Mouse (Mus musculus): ENCODE measurements around the gene Anapc15. TPM values are rescaled to one million over a fixed set of nuclear protein-coding genes. Genes with fewer than 3 reads are reported as not detected.

The Anapc15 gene
- total RNA-seq, 2 experiments from 2014 or later: 17.3 to 26.6 TPM

DNA sequence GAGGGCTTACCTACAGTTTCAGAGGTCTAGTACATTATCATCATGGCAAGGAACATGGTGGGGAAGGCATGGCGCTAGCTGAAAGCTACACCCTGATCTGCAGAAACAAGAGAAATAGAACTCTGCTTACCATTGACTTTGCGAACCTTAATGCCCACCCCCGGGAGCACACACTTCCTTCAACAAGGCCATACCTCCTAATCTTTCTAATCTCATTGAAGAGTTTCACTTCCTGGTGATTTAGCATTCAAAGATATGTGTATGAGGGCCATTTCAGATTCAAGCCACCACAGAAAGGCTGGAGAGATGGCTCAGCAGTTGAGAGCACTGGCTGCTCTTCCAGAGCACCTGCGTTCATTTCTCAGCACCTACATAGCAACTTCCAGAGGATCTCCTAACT, 6.4 kb upstream of the Anapc15 start, which contains the start of gene Folr2:
Folr2 (minus strand) TSS at position 101 of the 400 bp plus-strand sequence.
- TF ChIP-seq CTCF (IDR thresholded peaks at IDR 0.05): no peak

DNA sequence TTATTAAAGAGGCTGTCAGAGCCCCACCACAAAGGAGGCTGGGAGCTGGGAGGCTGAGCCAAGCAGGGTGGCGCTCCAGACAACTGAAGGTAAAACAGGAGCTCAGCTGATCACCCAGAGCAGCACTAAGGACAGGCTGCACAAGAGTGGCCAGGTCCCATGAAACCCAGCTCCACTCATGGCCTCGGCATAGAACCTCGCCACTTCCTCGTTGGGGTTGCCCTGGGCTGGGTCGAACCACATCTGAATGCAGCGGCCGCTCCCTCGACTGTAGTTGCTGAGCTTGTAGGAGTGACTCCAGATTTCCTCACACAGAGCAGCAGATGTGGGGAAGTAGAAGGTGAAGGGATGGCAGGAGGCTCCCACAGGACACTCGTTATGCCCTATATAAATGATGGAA, 5.2 kb upstream of the Anapc15 start:
- no peak overlapping the region for H3K27ac ChIP-seq
- intact Hi-C loops (cut with DNase I): no loop called here
- no peak overlapping the region for H3K4me3 ChIP-seq
- TF ChIP-seq CTCF (IDR thresholded peaks at IDR 0.05): no peak
- DNase-seq: no peak

More for the DNA sequence above, 6.4 kb upstream of the Anapc15 start, which contains the start of gene Folr2:
- intact Hi-C loops (cut with DNase I): no loop called here
- no peak within 1 kb of the TSS for H3K27ac ChIP-seq
- H3K4me3 ChIP-seq: no peak within 1 kb of the TSS
- no peak for DNase-seq

DNA sequence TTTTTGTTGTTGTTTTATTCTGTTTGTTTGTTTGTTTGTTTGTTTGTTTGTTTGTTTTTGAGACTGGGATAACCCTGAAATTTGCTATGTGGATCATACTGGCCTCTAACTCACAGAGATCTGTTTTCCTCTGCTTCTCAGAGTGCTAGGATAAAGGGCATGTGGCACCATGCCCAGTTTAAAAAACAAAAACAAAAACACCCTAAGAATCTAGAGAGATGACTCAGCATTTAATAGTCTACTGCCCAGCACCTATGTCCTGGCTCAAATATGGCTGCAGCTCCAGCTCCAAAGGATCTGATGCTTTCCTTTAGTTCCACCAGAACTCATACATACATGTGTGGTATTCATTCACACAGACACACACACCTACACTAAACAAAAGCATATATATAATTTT, 2.5 kb upstream of the Anapc15 start:
- no peak for DNase-seq
- TF ChIP-seq CTCF (IDR thresholded peaks at IDR 0.05): no peak
- no peak overlapping the region for H3K27ac ChIP-seq
- H3K4me3 ChIP-seq: no peak overlapping the region
- intact Hi-C loops (cut with DNase I): no loop called here

DNA sequence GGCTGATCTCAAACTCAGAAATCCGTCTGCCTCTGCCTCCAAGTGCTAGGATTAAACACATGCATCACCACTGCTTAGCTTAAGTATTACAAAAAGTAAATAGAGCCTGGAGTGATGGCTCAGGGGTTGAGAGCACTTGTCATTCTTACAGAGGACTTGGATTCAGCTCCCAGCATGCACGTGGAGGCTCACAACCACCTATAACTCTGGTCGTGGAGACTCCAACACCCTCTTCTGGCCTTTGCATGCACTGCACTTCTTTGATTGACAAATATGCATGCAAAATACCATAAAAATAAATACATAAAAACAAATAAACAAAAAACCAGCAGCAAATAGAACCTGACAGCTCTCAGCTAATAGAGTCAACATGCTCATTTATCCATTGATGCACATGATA, 1.2 kb upstream of the Anapc15 start:
- Histone ChIP-seq H3K4me3 (no peak overlapping the region), H3K27ac (no peak overlapping the region)
- intact Hi-C loops (cut with DNase I): no loop called here
- no peak for DNase-seq
- TF ChIP-seq CTCF (IDR thresholded peaks at IDR 0.05): no peak

DNA sequence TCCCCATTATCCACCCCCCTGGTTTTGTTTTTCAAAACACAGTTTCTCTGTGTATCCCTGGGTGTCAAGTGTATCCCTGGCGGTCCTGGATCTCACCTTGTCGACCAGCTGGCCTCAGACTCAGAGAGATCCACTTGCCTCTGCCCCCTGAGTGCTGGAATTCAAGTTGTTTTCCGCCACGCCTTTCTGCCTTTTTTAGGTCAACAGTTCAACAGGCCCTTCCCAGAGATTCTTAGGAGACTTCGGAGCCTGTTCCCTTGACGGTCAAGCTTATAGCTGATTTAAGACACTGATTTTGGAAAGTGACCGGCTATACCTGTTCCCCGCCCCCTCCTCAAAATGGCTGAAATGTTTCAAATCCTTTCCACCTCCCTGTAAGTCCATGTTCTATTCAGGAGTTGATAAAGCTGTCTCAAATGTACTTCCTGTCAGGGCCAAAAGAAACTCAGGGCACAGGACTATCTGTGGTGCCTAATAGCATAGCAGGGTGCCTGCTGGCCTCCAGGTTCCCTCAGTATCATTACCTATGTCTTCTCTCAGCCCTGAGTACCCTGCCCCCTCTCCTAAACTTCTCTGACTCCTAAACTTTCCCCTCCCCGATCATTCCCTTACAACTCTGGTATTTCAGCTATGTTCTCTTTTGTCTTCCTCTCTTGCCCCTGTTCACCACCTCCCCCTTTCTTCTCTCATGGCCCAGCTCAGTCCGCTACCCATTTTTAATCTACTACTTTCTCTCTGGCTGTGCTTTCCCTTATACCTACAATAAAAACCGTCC, 3.2 kb downstream of the Anapc15 start:
- no peak for DNase-seq
- Histone ChIP-seq H3K27ac (no peak overlapping the region), H3K4me3 (no peak overlapping the region)
- no peak for TF ChIP-seq CTCF (IDR thresholded peaks at IDR 0.05)
- intact Hi-C loops (cut with DNase I): no loop called here

DNA sequence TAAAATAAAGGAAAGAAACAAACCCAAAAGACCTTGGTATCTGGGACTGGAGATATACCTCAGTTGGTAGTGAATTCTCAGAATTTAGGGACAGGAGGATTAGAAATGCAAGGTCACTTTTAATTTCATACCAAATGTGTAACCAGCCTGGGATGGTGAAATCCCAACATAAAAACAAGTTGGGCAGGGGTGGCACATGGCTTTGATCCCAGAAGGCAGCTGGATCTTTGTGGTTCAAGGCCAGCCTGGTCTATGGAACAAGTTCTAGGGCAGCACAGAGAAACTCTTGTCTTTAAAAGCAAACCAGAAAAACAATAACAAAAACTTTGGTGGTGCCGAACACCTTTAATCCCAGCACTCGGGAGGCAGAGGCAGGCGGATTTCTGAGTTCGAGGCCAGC, 4.0 kb downstream of the Anapc15 start:
- intact Hi-C loops (cut with DNase I): no loop called here
- no peak for TF ChIP-seq CTCF (IDR thresholded peaks at IDR 0.05)
- Histone ChIP-seq H3K4me3 (no peak overlapping the region), H3K27ac (no peak overlapping the region)
- DNase-seq: no peak

DNA sequence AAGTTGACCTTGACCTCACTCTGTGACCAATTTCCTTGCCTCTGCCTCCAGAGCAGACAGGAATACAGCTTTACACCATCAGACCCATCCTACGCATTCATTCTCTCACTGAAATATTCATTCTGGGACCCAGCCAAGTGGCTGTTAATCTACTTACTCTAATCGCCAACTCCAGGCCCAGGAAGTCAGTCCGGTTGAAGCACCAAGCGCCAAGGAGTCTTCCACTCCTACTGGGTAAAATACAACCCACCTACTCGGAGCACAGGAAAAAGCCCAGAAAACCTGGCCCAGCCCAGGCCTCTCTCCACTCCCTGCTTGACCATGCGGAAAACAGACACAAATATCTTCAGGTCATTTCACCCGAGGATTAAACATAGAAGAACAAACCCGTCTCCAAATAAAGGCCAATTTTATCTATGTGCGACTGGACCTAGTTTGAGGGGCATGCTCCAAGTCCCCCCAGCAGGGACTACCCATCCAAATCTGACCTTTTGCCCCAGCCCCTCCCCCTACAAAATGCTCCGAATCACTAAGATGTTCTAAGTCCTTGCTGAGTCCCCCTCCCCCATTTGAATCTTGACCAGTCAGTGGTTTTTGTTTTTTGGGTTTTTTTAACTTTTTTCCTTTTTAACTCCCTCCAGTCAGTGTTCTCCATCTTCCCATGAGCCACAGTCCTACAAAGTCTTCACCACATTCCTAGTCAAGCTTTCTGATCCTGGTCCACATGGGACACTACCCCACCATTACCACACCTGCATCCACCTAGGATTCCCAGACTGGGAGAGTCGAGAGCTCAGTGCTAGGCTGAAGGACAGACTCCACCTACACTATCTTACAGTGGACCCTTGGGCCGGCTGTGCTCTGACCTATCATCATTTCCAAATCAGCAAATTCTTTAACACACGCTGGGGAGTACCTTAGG, 5.0 kb downstream of the Anapc15 start:
- intact Hi-C loops (cut with DNase I): no loop called here

DNA sequence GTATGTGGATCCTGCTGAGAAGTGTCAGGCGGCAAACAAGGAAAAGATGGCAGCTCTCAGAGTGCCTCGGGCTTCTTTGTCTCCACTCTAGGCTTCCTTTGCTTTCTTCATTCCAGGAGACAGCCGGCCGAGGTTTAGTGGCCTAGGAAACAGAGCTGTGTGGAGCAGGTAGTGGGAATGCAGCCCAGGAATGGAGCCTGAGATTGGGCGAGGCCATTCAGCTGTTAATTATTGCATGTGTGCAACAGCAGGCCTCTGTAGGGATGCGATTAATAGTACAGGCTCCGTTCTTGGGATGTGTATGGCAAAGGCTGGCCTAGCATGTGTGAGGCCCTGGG, 5.6 kb downstream of the Anapc15 start:
- Histone ChIP-seq H3K27ac (no peak overlapping the region), H3K4me3 (no peak overlapping the region)
- intact Hi-C loops (cut with DNase I): no loop called here
- TF ChIP-seq CTCF (IDR thresholded peaks at IDR 0.05): no peak
- no peak for DNase-seq

More for the DNA sequence above, 5.0 kb downstream of the Anapc15 start:
- TF ChIP-seq CTCF (IDR thresholded peaks at IDR 0.05): no peak
- no peak overlapping the region for H3K27ac ChIP-seq
- H3K4me3 ChIP-seq: no peak overlapping the region
- no peak for DNase-seq

DNA sequence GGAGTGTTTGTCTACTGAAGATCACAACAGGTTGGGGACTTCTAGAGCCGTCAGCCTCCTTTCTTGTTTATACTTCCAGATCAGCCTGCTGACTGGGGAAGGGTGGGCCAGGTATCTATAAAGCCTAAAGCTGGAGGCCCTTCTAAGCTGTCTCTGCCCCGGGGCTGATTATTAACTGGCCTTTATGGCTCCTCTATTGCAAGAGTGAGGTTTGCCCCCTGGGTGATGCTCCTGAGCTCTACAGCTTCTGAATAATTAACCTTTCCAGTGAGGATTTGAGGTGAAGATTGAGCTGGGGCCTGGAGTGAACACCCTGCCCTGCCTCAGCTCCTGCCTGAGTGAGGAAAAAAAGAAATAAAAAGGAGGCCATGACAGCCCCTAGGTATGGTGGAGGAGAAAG, 7.1 kb downstream of the Anapc15 start, which contains the start of gene Folr1:
Folr1 (minus strand) TSS at position 160 of the 400 bp plus-strand sequence.
- no peak within 1 kb of the TSS for H3K4me3 ChIP-seq
- TF ChIP-seq CTCF (IDR thresholded peaks at IDR 0.05): no peak
- intact Hi-C loops (cut with DNase I): no loop called here
- no peak for DNase-seq
- no peak within 1 kb of the TSS for H3K27ac ChIP-seq

DNA sequence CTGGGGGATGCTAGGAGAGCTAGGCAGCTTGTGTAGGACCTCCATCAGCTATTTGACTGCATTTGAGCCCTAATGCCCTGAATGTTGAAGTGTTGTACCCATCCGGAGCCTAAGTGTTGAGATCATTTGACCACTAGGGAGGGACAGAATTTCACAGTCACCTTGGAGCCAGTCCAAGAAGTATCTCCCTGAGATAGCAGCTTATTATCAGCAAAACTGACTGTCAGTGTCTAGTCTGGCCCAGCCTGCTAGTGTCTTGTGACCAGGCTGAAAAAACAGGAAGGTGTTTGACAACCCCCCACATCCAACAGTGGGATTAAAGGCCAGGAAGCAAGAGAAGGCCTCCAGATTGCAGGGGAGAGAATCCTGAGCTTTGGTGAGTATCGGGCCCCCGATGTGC, 7.8 kb downstream of the Anapc15 start:
- intact Hi-C loops (cut with DNase I): no loop called here
- TF ChIP-seq CTCF (IDR thresholded peaks at IDR 0.05): no peak
- Histone ChIP-seq H3K27ac (no peak overlapping the region), H3K4me3 (no peak overlapping the region)
- no peak for DNase-seq

DNA sequence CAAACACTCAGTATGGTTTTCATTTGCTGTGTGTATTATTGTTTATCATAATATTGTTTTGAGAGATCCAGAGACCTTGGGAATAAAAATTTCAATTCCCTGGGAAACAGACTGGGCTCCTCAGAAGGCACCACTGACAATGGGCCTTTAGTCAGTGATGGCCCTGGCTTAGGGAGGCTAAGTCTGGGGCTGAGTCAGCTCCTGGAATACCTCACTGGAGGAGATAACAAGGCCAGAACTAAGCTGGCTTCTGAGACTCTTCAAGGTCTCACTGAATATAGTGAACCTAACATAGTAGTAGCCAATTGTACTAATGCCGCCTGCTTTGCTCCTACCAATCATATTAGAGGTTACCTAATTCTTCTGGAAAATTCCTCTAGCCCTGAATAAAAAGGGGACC, 12.5 kb downstream of the Anapc15 start:
- intact Hi-C loops (cut with DNase I): no loop called here
- TF ChIP-seq CTCF (IDR thresholded peaks at IDR 0.05): no peak
- DNase-seq: no peak
- Histone ChIP-seq H3K4me3 (no peak overlapping the region), H3K27ac (no peak overlapping the region)

DNA sequence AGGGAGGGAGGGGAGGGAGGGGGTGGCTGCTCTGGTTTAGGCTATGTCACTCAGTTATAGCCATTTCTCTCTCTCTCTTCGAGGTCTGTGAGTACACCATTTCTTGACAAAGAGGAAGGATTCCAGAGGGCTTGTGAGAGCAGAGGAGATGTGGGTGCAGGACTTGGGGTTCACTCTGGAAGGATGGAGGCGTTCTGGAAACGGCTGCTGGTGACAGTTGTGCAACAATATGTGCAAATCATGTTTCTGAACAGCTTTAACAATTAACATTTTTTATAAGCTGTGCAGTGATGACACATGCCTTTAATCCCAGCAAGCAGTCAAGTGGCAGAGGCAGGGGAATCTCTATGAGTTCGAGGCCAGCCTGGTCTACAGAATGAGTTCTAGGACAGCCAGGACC, 17.3 kb downstream of the Anapc15 start:
- no peak for TF ChIP-seq CTCF (IDR thresholded peaks at IDR 0.05)
- no peak overlapping the region for H3K4me3 ChIP-seq
- DNase-seq: no peak
- no peak overlapping the region for H3K27ac ChIP-seq
- intact Hi-C loops (cut with DNase I): no loop called here

All from gastrocnemius, adult 2 months (tissue).